Mouse (Mus musculus): ENCODE measurements around the gene Gm20498. TPM values are rescaled to one million over a fixed set of nuclear protein-coding genes. Genes with fewer than 3 reads are reported as not detected.

Gm20498 gene
- 30.2 TPM for polyA plus RNA-seq (2012; fragmentation: generic; extraction: Trizol)
- long read RNA-seq, experiment 1, partial matches to known transcripts, result 1 of 16 reads
- long read RNA-seq, experiment 1, other reads (novel, unspliced or antisense), result 11 of 16 reads
- long read RNA-seq, experiment 2, partial matches to known transcripts, result 0 of 7 reads
- long read RNA-seq, experiment 2, other reads (novel, unspliced or antisense), result 5 of 7 reads

- peak; percentile 39 for TF ChIP-seq MAX (IDR thresholded peaks at IDR 0.05)
- TF ChIP-seq USF1 (IDR thresholded peaks at IDR 0.05; ENCODE audit: low read depth), result no peak
- Histone ChIP-seq H3K79me2 (ENCODE audit: control insufficient read depth, insufficient read depth) (peaks cover 53% of the 10 kb centered on the region), H3ac (ENCODE audit: control insufficient read depth, insufficient read length, low read depth) (peak within 1 kb of the TSS; percentile 61), H3K27me3 (ENCODE audit: control insufficient read depth, insufficient read depth, insufficient read length) (no peaks in the 10 kb centered on the region), H3K79me3 (ENCODE audit: low read depth) (peaks cover 44% of the 10 kb centered on the region), H3K4me3 (ENCODE audit: insufficient read depth, poor library complexity, severe bottlenecking) (peak within 1 kb of the TSS; percentile 95), H3K36me3 (ENCODE audit: control insufficient read depth, insufficient read depth) (no peaks in the 10 kb centered on the region)
Observed at GRCm38 (mm10) chr12:81532316-81533028, at the start of gene Gm20498, which contains the start of gene Synj2bp. TSS of gene Gm20498 (minus strand) at chr12:81532905. TSS of gene Synj2bp (minus strand) at chr12:81532911.

- no peak within 1 kb of the TSS for H3K4me3 ChIP-seq (ENCODE audit: insufficient read depth, poor library complexity, severe bottlenecking)
- TF ChIP-seq CEBPB (IDR thresholded peaks at IDR 0.05; ENCODE audit: low read depth) (no peak), FOSL1 (IDR thresholded peaks at IDR 0.05; ENCODE audit: insufficient read depth, low read length, poor library complexity, severe bottlenecking) (no peak)
Observed at GRCm38 (mm10) chr12:81568374-81568773, 35.7 kb upstream of the Gm20498 start, which contains the start of gene Adam21. TSS of gene Adam21 (minus strand) at chr12:81568474.

GRCm38 (mm10) chr12:81567931-81568330 lies 35.2 kb upstream of the Gm20498 start:
- TF ChIP-seq MAX (IDR thresholded peaks at IDR 0.05) (no peak), MYOG (IDR thresholded peaks at IDR 0.05; ENCODE audit: control insufficient read depth, extremely low read depth, insufficient read length) (no peak), USF1 (IDR thresholded peaks at IDR 0.05; ENCODE audit: low read depth) (no peak), CEBPB (IDR thresholded peaks at IDR 0.05; ENCODE audit: low read depth) (no peak), FOSL1 (IDR thresholded peaks at IDR 0.05; ENCODE audit: insufficient read depth, low read length, poor library complexity, severe bottlenecking) (no peak), MYOD1 (IDR thresholded peaks at IDR 0.05; ENCODE audit: control insufficient read depth, insufficient read length, low read depth) (no peak), CTCF (IDR thresholded peaks at IDR 0.05; ENCODE audit: control insufficient read depth, insufficient read depth, insufficient read length) (no peak)
- no peaks in the 10 kb centered on the region for H3K27me3 ChIP-seq (ENCODE audit: control insufficient read depth, insufficient read depth, insufficient read length)
- H3K36me3 ChIP-seq (ENCODE audit: control insufficient read depth, insufficient read depth), result peaks cover 7% of the 10 kb centered on the region
- H3K4me3 ChIP-seq (ENCODE audit: insufficient read depth, poor library complexity, severe bottlenecking), result no peak overlapping the region
- H3K79me2 ChIP-seq (ENCODE audit: control insufficient read depth, insufficient read depth), result no peaks in the 10 kb centered on the region
- no peak overlapping the region for H3ac ChIP-seq (ENCODE audit: control insufficient read depth, insufficient read length, low read depth)
- no peaks in the 10 kb centered on the region for H3K79me3 ChIP-seq (ENCODE audit: low read depth)

More at GRCm38 (mm10) chr12:81568374-81568773, 35.7 kb upstream of the Gm20498 start, which contains the start of gene Adam21:
- H3K27me3 ChIP-seq (ENCODE audit: control insufficient read depth, insufficient read depth, insufficient read length), result no peaks in the 10 kb centered on the region
- H3K36me3 ChIP-seq (ENCODE audit: control insufficient read depth, insufficient read depth), result peaks cover 11% of the 10 kb centered on the region
- no peak within 1 kb of the TSS for H3ac ChIP-seq (ENCODE audit: control insufficient read depth, insufficient read length, low read depth)
- no peaks in the 10 kb centered on the region for H3K79me2 ChIP-seq (ENCODE audit: control insufficient read depth, insufficient read depth)
- H3K79me3 ChIP-seq (ENCODE audit: low read depth), result no peaks in the 10 kb centered on the region

- H3K36me3 ChIP-seq (ENCODE audit: control insufficient read depth, insufficient read depth), result no peaks in the 10 kb centered on the region
- TF ChIP-seq FOSL1 (IDR thresholded peaks at IDR 0.05; ENCODE audit: insufficient read depth, low read length, poor library complexity, severe bottlenecking) (no peak), CEBPB (IDR thresholded peaks at IDR 0.05; ENCODE audit: low read depth) (no peak), MYOG (IDR thresholded peaks at IDR 0.05; ENCODE audit: control insufficient read depth, extremely low read depth, insufficient read length) (no peak), MAX (IDR thresholded peaks at IDR 0.05) (no peak), USF1 (IDR thresholded peaks at IDR 0.05; ENCODE audit: low read depth) (no peak), CTCF (IDR thresholded peaks at IDR 0.05; ENCODE audit: control insufficient read depth, insufficient read depth, insufficient read length) (no peak), MYOD1 (IDR thresholded peaks at IDR 0.05; ENCODE audit: control insufficient read depth, insufficient read length, low read depth) (no peak)
- H3K79me3 ChIP-seq (ENCODE audit: low read depth), result no peaks in the 10 kb centered on the region
- no peak overlapping the region for H3ac ChIP-seq (ENCODE audit: control insufficient read depth, insufficient read length, low read depth)
- no peak overlapping the region for H3K4me3 ChIP-seq (ENCODE audit: insufficient read depth, poor library complexity, severe bottlenecking)
- no peaks in the 10 kb centered on the region for H3K79me2 ChIP-seq (ENCODE audit: control insufficient read depth, insufficient read depth)
- no peaks in the 10 kb centered on the region for H3K27me3 ChIP-seq (ENCODE audit: control insufficient read depth, insufficient read depth, insufficient read length)
Observed at GRCm38 (mm10) chr12:81564173-81564572, 31.5 kb upstream of the Gm20498 start.

- Histone ChIP-seq H3K27me3 (ENCODE audit: control insufficient read depth, insufficient read depth, insufficient read length) (no peaks in the 10 kb centered on the region), H3K36me3 (ENCODE audit: control insufficient read depth, insufficient read depth) (no peaks in the 10 kb centered on the region), H3K79me3 (ENCODE audit: low read depth) (no peaks in the 10 kb centered on the region), H3ac (ENCODE audit: control insufficient read depth, insufficient read length, low read depth) (no peak overlapping the region), H3K4me3 (ENCODE audit: insufficient read depth, poor library complexity, severe bottlenecking) (no peak overlapping the region), H3K79me2 (ENCODE audit: control insufficient read depth, insufficient read depth) (no peaks in the 10 kb centered on the region)
- TF ChIP-seq MYOD1 (IDR thresholded peaks at IDR 0.05; ENCODE audit: control insufficient read depth, insufficient read length, low read depth) (no peak), MYOG (IDR thresholded peaks at IDR 0.05; ENCODE audit: control insufficient read depth, extremely low read depth, insufficient read length) (no peak), CEBPB (IDR thresholded peaks at IDR 0.05; ENCODE audit: low read depth) (no peak), CTCF (IDR thresholded peaks at IDR 0.05; ENCODE audit: control insufficient read depth, insufficient read depth, insufficient read length) (no peak), USF1 (IDR thresholded peaks at IDR 0.05; ENCODE audit: low read depth) (no peak), MAX (IDR thresholded peaks at IDR 0.05) (no peak), FOSL1 (IDR thresholded peaks at IDR 0.05; ENCODE audit: insufficient read depth, low read length, poor library complexity, severe bottlenecking) (no peak)
Observed at GRCm38 (mm10) chr12:81549286-81549685, 16.6 kb upstream of the Gm20498 start.

GRCm38 (mm10) chr12:81547163-81547562 lies 14.5 kb upstream of the Gm20498 start:
- no peaks in the 10 kb centered on the region for H3K36me3 ChIP-seq (ENCODE audit: control insufficient read depth, insufficient read depth)
- no peaks in the 10 kb centered on the region for H3K79me3 ChIP-seq (ENCODE audit: low read depth)
- H3K27me3 ChIP-seq (ENCODE audit: control insufficient read depth, insufficient read depth, insufficient read length), result no peaks in the 10 kb centered on the region
- no peak for TF ChIP-seq USF1 (IDR thresholded peaks at IDR 0.05; ENCODE audit: low read depth)
- no peak for TF ChIP-seq MAX (IDR thresholded peaks at IDR 0.05)
- TF ChIP-seq CTCF (IDR thresholded peaks at IDR 0.05; ENCODE audit: control insufficient read depth, insufficient read depth, insufficient read length), result no peak
- no peak for TF ChIP-seq CEBPB (IDR thresholded peaks at IDR 0.05; ENCODE audit: low read depth)
- no peak for TF ChIP-seq FOSL1 (IDR thresholded peaks at IDR 0.05; ENCODE audit: insufficient read depth, low read length, poor library complexity, severe bottlenecking)
- no peak for TF ChIP-seq MYOD1 (IDR thresholded peaks at IDR 0.05; ENCODE audit: control insufficient read depth, insufficient read length, low read depth)
- no peak for TF ChIP-seq MYOG (IDR thresholded peaks at IDR 0.05; ENCODE audit: control insufficient read depth, extremely low read depth, insufficient read length)
- no peaks in the 10 kb centered on the region for H3K79me2 ChIP-seq (ENCODE audit: control insufficient read depth, insufficient read depth)
- H3K4me3 ChIP-seq (ENCODE audit: insufficient read depth, poor library complexity, severe bottlenecking), result no peak overlapping the region
- H3ac ChIP-seq (ENCODE audit: control insufficient read depth, insufficient read length, low read depth), result no peak overlapping the region
